Mouse (Mus musculus) CH12.LX (cell line): ENCODE data around the gene Ppp1r14b.

Experiments used
- CHD2 ChIP-seq: IDR thresholded peaks from 2 replicates; pipeline ENCODE4 v1.6.1; 2011; ENCODE audit warnings: low read length, improper control_type of control experiment
- CTCF ChIP-seq, 2 experiments: IDR thresholded peaks in 1 of 2; conservative IDR thresholded peaks in 1 of 2; 2 replicates each; pipeline ENCODE4 v1.5.1; 2011 to 2012; ENCODE audit warnings: low read depth in 2 of 2, low read length in 2 of 2, improper control_type of control experiment in 1 of 2, inconsistent platforms in 1 of 2, mild to moderate bottlenecking in 1 of 2, moderate library complexity in 1 of 2
- IRF4 ChIP-seq: IDR thresholded peaks from 2 replicates; pipeline ENCODE4 v1.6.1; 2014; ENCODE audit warnings: low read depth, mild to moderate bottlenecking, inconsistent platforms, low read length, improper control_type of control experiment
- MAX ChIP-seq: IDR thresholded peaks from 2 replicates; pipeline ENCODE4 v1.6.1; 2011; ENCODE audit warnings: low read length, improper control_type of control experiment
- POLR2A ChIP-seq: IDR thresholded peaks from 2 replicates; pipeline ENCODE4 v1.6.1; 2011; ENCODE audit warnings: low read depth, mild to moderate bottlenecking, improper control_type of control experiment, low read length
- TCF12 ChIP-seq: IDR thresholded peaks from 2 replicates; pipeline ENCODE4 v1.6.1; 2014; ENCODE audit warnings: low read depth, mild to moderate bottlenecking, inconsistent platforms, low read length, improper control_type of control experiment
- ZKSCAN1 ChIP-seq: IDR thresholded peaks from 2 replicates; pipeline ENCODE4 v1.6.1; 2012; ENCODE audit warnings: low read depth, inconsistent platforms, low read length, improper control_type of control experiment, borderline replicate concordance
- ZNF384 ChIP-seq: IDR thresholded peaks from 2 replicates; pipeline ENCODE4 v1.6.1; 2012; ENCODE audit warnings: low read depth, low read length, improper control_type of control experiment, inconsistent platforms

DNA sequence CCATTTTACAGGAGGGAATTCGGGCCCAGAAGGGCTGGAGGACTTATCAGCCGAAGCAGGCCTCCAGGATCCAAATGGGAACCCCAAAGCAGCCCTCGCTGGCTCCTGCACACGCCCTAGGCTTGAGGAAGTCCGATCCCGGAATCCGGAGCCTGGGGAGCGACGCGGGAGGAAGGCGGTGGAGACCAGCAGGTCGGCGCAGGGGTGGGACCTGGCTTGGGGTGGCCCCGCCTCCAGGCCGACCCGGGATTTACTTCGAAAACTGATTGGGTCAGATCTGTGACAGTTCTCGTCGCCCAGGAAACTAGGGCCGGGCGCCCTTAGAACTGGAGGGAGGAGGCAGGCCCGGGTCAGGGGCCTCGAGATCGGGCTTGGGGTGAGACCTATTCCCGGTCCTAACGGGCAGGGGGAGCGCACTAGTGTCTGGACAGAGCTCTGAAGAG lies 32.5 kb upstream of the Ppp1r14b start, which contains the start of gene Gpr137:
- no peak for TF ChIP-seq IRF4
- TF ChIP-seq ZKSCAN1: no peak
- no peak for TF ChIP-seq CTCF (conservative IDR thresholded peaks at IDR 0.05 in 1 of 2, IDR thresholded peaks at IDR 0.05 in 1 of 2; ENCODE audit: low read depth in 2 of 2, low read length in 2 of 2)
- peak; percentile 69 for TF ChIP-seq POLR2A
- no peak for TF ChIP-seq CHD2
- no peak; the same call in 1 of the 2 replicates for TF ChIP-seq MAX
- TF ChIP-seq ZNF384: no peak
- no peak; the same call in 1 of the 2 replicates for TF ChIP-seq TCF12
